Mouse (Mus musculus): ENCODE results near the gene Zfy2. TPM values are rescaled to one million over a fixed set of nuclear protein-coding genes. Genes with fewer than 3 reads are reported as not detected.

Gene Zfy2
- not detected for total RNA-seq (2021)
- long read RNA-seq, experiment 1, result 0 reads
- long read RNA-seq, experiment 2, result 0 reads

GRCm38 (mm10) chrY:2170309-2170708 lies at the start of gene Zfy2:
Gene Zfy2 (minus strand): TSS chrY:2170409.
- DNase-seq (ENCODE audit: low spot score in 2 of 2), result no peak
